ENCODE assay signal across 18 mouse cellular contexts in the genomic region with DNA sequence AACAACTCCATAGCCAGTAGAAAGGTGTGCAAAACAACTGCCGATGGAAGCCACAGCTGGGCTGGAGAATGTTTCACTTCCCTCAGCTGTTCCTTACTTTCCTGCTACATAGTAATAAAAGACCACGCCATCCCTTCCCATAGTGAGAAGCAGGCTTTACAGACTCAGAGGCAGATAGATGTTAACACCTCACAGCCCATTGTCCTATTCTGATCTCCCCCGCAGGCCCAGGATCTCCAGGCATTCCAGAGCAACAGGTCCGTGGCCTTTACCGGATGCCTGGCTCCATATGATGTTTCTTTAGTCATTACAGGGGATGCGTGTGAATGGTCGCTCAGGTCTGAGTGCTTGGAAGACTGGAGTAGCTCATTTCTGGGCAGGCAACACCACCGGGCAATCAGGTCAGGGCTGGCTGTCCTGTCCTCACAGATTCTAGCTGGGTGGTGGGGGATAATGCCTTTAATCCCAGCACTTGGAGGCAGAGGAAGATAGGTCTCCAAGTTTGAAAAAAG. TPM values are rescaled to one million over a fixed set of nuclear protein-coding genes. Genes with fewer than 3 reads are reported as not detected.
DNase-seq lines count a peak whose midpoint lies in the region; ATAC-seq and TF ChIP-seq lines count a peak whose summit lies in the region.
"Had no signal": no experiment of that assay in that cellular context is flagged by ENCODE, and none has a peak within 500 bp of the region (broad histone marks: within the 10 kb centered on the region; RNA-seq: fewer than 3 reads in every experiment).

No protein-coding gene starts in this region.

- H3K27me3 ChIP-seq in heart, embryonic 12.5 days (replicated peaks): no peaks in the 10 kb centered on the region
- no peaks in the 10 kb centered on the region for H3K27me3 ChIP-seq in embryonic facial prominence, embryonic 15.5 days
- no peaks in the 10 kb centered on the region for H3K27me3 ChIP-seq in hindbrain, embryonic 12.5 days

- H3K79me2 ChIP-seq in macrophage (ENCODE audit: inconsistent target): peaks cover 64% of the 10 kb centered on the region

- WGBS in heart, embryonic 12.5 days: 46% methylated on average over 8 of the region's 8 CpGs
- WGBS in embryonic facial prominence, embryonic 15.5 days: 52% methylated on average over 8 of the region's 8 CpGs
- 86% methylated on average over 8 of the region's 8 CpGs for WGBS in macrophage (ENCODE audit: missing documents)
- WGBS in hindbrain, embryonic 12.5 days: 68% methylated on average over 8 of the region's 8 CpGs

- peaks cover 34% of the 10 kb centered on the region for H3K4me1 ChIP-seq in heart, embryonic 12.5 days (replicated peaks)
- peaks cover 4 to 19% of the 10 kb centered on the region in 2 experiments; a peak in 3 of 4 replicates for H3K4me1 ChIP-seq in ES-E14 (ENCODE audit: control insufficient read depth in 2 of 2, insufficient read depth in 2 of 2, low read length in 2 of 2, poor library complexity in 1 of 2)
- H3K4me1 ChIP-seq in embryonic facial prominence, embryonic 15.5 days: peaks cover 6% of the 10 kb centered on the region
- H3K4me1 ChIP-seq in hindbrain, embryonic 12.5 days: 0 out of 2 replicates have a peak, but pooled peaks cover 2% of the 10 kb centered on the region

- H3K4me2 ChIP-seq in heart, embryonic 12.5 days: no peak overlapping the region
- H3K4me2 ChIP-seq in embryonic facial prominence, embryonic 15.5 days (replicated peaks): no peak overlapping the region
- H3K4me2 ChIP-seq in hindbrain, embryonic 12.5 days (replicated peaks): no peak overlapping the region
- H3K4me2 ChIP-seq: midbrain, embryonic 11.5 days had no signal

- peak overlapping the region; percentile 38 for H3K27ac ChIP-seq in heart, embryonic 12.5 days (ENCODE audit: poor library complexity, severe bottlenecking)
- H3K27ac ChIP-seq in ES-E14 (ENCODE audit: insufficient read depth, low read depth, low read length, poor library complexity, severe bottlenecking) (no peak overlapping the region), macrophage (peak overlapping the region; percentile 79; the same call in 1 of the 2 replicates)
- 0 out of 2 replicates have a peak overlapping the region, but pooled peaks have one; percentile 11 for H3K27ac ChIP-seq in embryonic facial prominence, embryonic 15.5 days (replicated peaks)
- no peak overlapping the region for H3K27ac ChIP-seq in hindbrain, embryonic 12.5 days

- no peak for DNase-seq in heart, postnatal 4 days
- no peak for DNase-seq in ES-E14 (ENCODE audit: low read depth, low spot score)
- DNase-seq in gastrocnemius, adult 8-10 months (ENCODE audit: low spot score in 2 of 2): no peak
- DNase-seq: adrenal gland, postnatal 25 days; cerebellum, adult 8-10 months; thymus, postnatal 36 days had no signal

- in situ Hi-C loops in ES-E14 (cut with MboI; ENCODE audit: low sequenced_read_pairs in 2 of 2, unreplicated experiment in 2 of 2): no loop called here

- H3K9ac ChIP-seq in heart, embryonic 12.5 days: no peak overlapping the region
- H3K9ac ChIP-seq in ES-E14 (ENCODE audit: insufficient read depth, low read depth, low read length, poor library complexity, severe bottlenecking): peak overlapping the region; percentile 26; the same call in 1 of the 2 replicates
- H3K9ac ChIP-seq in embryonic facial prominence, embryonic 15.5 days: no peak overlapping the region
- no peak overlapping the region for H3K9ac ChIP-seq in hindbrain, embryonic 12.5 days

- no peak overlapping the region for H3K4me3 ChIP-seq in heart, embryonic 12.5 days
- H3K4me3 ChIP-seq in ES-E14 (ENCODE audit: insufficient read depth in 1 of 2, low read depth in 1 of 2, low read length in 2 of 2, poor library complexity in 1 of 2, severe bottlenecking in 1 of 2) (no peak overlapping the region), macrophage (ENCODE audit: inconsistent target) (no peak overlapping the region)
- no peak overlapping the region for H3K4me3 ChIP-seq in embryonic facial prominence, embryonic 15.5 days (replicated peaks)
- no peak overlapping the region for H3K4me3 ChIP-seq in hindbrain, embryonic 12.5 days

- no peak for ATAC-seq in heart, embryonic 12.5 days (ENCODE audit: insufficient number of reproducible peaks, low FRiP score)
- ATAC-seq in embryonic facial prominence, embryonic 15.5 days (ENCODE audit: insufficient number of reproducible peaks, low FRiP score, low TSS enrichment, low read depth): no peak
- ATAC-seq in hindbrain, embryonic 12.5 days (ENCODE audit: low FRiP score): no peak
- ATAC-seq: forebrain, embryonic 14.5 days had no signal

- peaks cover 3% of the 10 kb centered on the region for H3K36me3 ChIP-seq in heart, embryonic 12.5 days
- no peaks in the 10 kb centered on the region for H3K36me3 ChIP-seq in ES-E14 (ENCODE audit: control insufficient read depth, insufficient read depth, low read length, poor library complexity, severe bottlenecking)
- H3K36me3 ChIP-seq in embryonic facial prominence, embryonic 15.5 days: no peaks in the 10 kb centered on the region
- H3K36me3 ChIP-seq in macrophage (ENCODE audit: inconsistent target): peaks cover 43% of the 10 kb centered on the region
- H3K36me3 ChIP-seq in hindbrain, embryonic 12.5 days: no peaks in the 10 kb centered on the region

- H3K9me3 ChIP-seq in heart, embryonic 12.5 days (replicated peaks): peaks cover 13% of the 10 kb centered on the region
- no peaks in the 10 kb centered on the region for H3K9me3 ChIP-seq in ES-E14 (ENCODE audit: control insufficient read depth, insufficient read depth, low read depth, low read length)
- H3K9me3 ChIP-seq in embryonic facial prominence, embryonic 15.5 days (replicated peaks): no peaks in the 10 kb centered on the region
- 0 out of 2 replicates have a peak, but pooled peaks cover 3% of the 10 kb centered on the region for H3K9me3 ChIP-seq in hindbrain, embryonic 12.5 days (replicated peaks)

TF ChIP-seq in ES-E14, 5 proteins besides CTCF, POLR2A, EP300 and RAD21 (continues in another document):
- TF ChIP-seq CHD2 (IDR thresholded peaks at IDR 0.05; ENCODE audit: low read depth, low read length) (no peak), HCFC1 (IDR thresholded peaks at IDR 0.05; ENCODE audit: borderline replicate concordance, insufficient read depth, low read length) (no peak), ZNF384 (IDR thresholded peaks at IDR 0.05; ENCODE audit: low read depth, low read length) (no peak), MAFK (IDR thresholded peaks at IDR 0.05; ENCODE audit: insufficient read depth, low read depth, low read length) (no peak)

RNA-seq across cellular contexts. Expression of a gene that starts 29.2 kb away (rescaled TPM):
- polyA plus RNA-seq in heart, embryonic 12.5 days (2016; fragmentation: Nextera tagmentation; extraction: Ambion mirVana): 0.87 and 1.1 TPM in 2 replicates
- total RNA-seq in heart, postnatal 4 days (2021): 10 to 100 TPM; 76.2 to 80.7 TPM
- 62.6 and 70.6 TPM in 2 replicates for total RNA-seq in ES-E14 (2012; rRNA removed)
- 0.95 and 1.1 TPM in 2 replicates for polyA plus RNA-seq in embryonic facial prominence, embryonic 15.5 days (2015; fragmentation: Nextera tagmentation; extraction: Ambion mirVana)
- total RNA-seq in macrophage (2018; cell fraction: chromatin; rRNA removed): 100 to 1,000 TPM in 25 of 26 experiments, 10 to 100 TPM in 1; 60.7 to 404 (median 167) TPM
- total RNA-seq in macrophage (2018; cell fraction: cytosol; rRNA removed): 10 to 100 TPM; 34.1 to 79.6 (median 45.1) TPM
- total RNA-seq in macrophage (2018; cell fraction: nucleus; rRNA removed): 100 to 1,000 TPM in 14 of 26 experiments, 10 to 100 TPM in 12; 68.7 to 260 (median 106) TPM
- polyA plus RNA-seq in macrophage (2018): 31.1 to 76.3 TPM (median 53.5 TPM) in 3 replicates
- 0.81 and 1.0 TPM in 2 replicates for polyA plus RNA-seq in hindbrain, embryonic 12.5 days (2016; fragmentation: Nextera tagmentation; extraction: Ambion mirVana)
- total RNA-seq in gastrocnemius, adult 8-10 months (2022): 10 to 100 TPM; 41.0 to 65.6 (median 53.0) TPM

RNA-seq across cellular contexts. Expression of a gene that starts 29.4 kb away (rescaled TPM):
- 7.0 and 7.9 TPM in 2 replicates for polyA plus RNA-seq in heart, embryonic 12.5 days (2016; fragmentation: Nextera tagmentation; extraction: Ambion mirVana)
- total RNA-seq in heart, postnatal 4 days (2021): 10 to 100 TPM in 1 of 2 experiments, 1 to 10 TPM in 1; 8.9 to 11.1 TPM
- total RNA-seq in ES-E14 (2012; rRNA removed): 12.6 and 22.0 TPM in 2 replicates
- 4.0 and 5.8 TPM in 2 replicates for polyA plus RNA-seq in embryonic facial prominence, embryonic 15.5 days (2015; fragmentation: Nextera tagmentation; extraction: Ambion mirVana)
- 100 to 1,000 TPM; 124 to 877 (median 414) TPM for total RNA-seq in macrophage (2018; cell fraction: chromatin; rRNA removed)
- total RNA-seq in macrophage (2018; cell fraction: cytosol; rRNA removed): 100 to 1,000 TPM in 6 of 26 experiments, 10 to 100 TPM in 20; 31.3 to 188 (median 58.0) TPM
- total RNA-seq in macrophage (2018; cell fraction: nucleus; rRNA removed): 100 to 1,000 TPM in 23 of 26 experiments, 10 to 100 TPM in 3; 76.4 to 499 (median 338) TPM
- polyA plus RNA-seq in macrophage (2018): 37.2 to 60.7 TPM (median 44.6 TPM) in 3 replicates
- polyA plus RNA-seq in hindbrain, embryonic 12.5 days (2016; fragmentation: Nextera tagmentation; extraction: Ambion mirVana): 3.2 and 3.4 TPM in 2 replicates
- total RNA-seq in gastrocnemius, adult 8-10 months (2022): 1 to 10 TPM; 3.3 to 7.4 (median 4.7) TPM

RNA-seq across cellular contexts. Expression of a gene that starts 43.9 kb away (rescaled TPM):
- polyA plus RNA-seq in heart, embryonic 12.5 days (2016; fragmentation: Nextera tagmentation; extraction: Ambion mirVana): 30.3 and 32.7 TPM in 2 replicates
- 10 to 100 TPM; 13.6 to 18.6 TPM for total RNA-seq in heart, postnatal 4 days (2021)
- total RNA-seq in ES-E14 (2012; rRNA removed): 13.2 and 13.9 TPM in 2 replicates
- polyA plus RNA-seq in embryonic facial prominence, embryonic 15.5 days (2015; fragmentation: Nextera tagmentation; extraction: Ambion mirVana): 43.4 and 47.8 TPM in 2 replicates
- 10 to 100 TPM in 4 of 26 experiments, 1 to 10 TPM in 22; 2.6 to 11.8 (median 7.7) TPM for total RNA-seq in macrophage (2018; cell fraction: chromatin; rRNA removed)
- 10 to 100 TPM in 23 of 26 experiments, 1 to 10 TPM in 3; 7.6 to 18.9 (median 14.0) TPM for total RNA-seq in macrophage (2018; cell fraction: cytosol; rRNA removed)
- total RNA-seq in macrophage (2018; cell fraction: nucleus; rRNA removed): 10 to 100 TPM in 17 of 26 experiments, 1 to 10 TPM in 9; 4.2 to 18.9 (median 11.0) TPM
- 9.9 to 17.1 TPM (median 13.7 TPM) in 3 replicates for polyA plus RNA-seq in macrophage (2018)
- 62.7 and 63.1 TPM in 2 replicates for polyA plus RNA-seq in hindbrain, embryonic 12.5 days (2016; fragmentation: Nextera tagmentation; extraction: Ambion mirVana)
- 1 to 10 TPM; 5.3 to 7.3 (median 6.2) TPM for total RNA-seq in gastrocnemius, adult 8-10 months (2022)

RNA-seq across cellular contexts. Expression of a gene that starts 52.0 kb away (rescaled TPM):
- 0.46 TPM in 1 of 2 replicates, not detected in the other for polyA plus RNA-seq in heart, embryonic 12.5 days (2016; fragmentation: Nextera tagmentation; extraction: Ambion mirVana)
- total RNA-seq in heart, postnatal 4 days (2021): not detected
- total RNA-seq in ES-E14 (2012; rRNA removed): 1.8 and 2.3 TPM in 2 replicates
- polyA plus RNA-seq in embryonic facial prominence, embryonic 15.5 days (2015; fragmentation: Nextera tagmentation; extraction: Ambion mirVana): 0.24 TPM in 1 of 2 replicates, not detected in the other
- 10 to 100 TPM in 1 of 26 experiments, 1 to 10 TPM in 1, not detected in 24; 1.4 to 12.2 TPM for total RNA-seq in macrophage (2018; cell fraction: chromatin; rRNA removed)
- not detected for total RNA-seq in macrophage (2018; cell fraction: cytosol; rRNA removed)
- total RNA-seq in macrophage (2018; cell fraction: nucleus; rRNA removed): 1 to 10 TPM in 5 of 26 experiments, not detected in 21; 2.2 to 5.5 (median 3.4) TPM
- not detected in 3 replicates for polyA plus RNA-seq in macrophage (2018)
- polyA plus RNA-seq in hindbrain, embryonic 12.5 days (2016; fragmentation: Nextera tagmentation; extraction: Ambion mirVana): 0.49 and 0.99 TPM in 2 replicates
- total RNA-seq in gastrocnemius, adult 8-10 months (2022): not detected
- total RNA-seq: adrenal gland, postnatal 25 days; layer of hippocampus, adult 8-10 months; left cerebral cortex, postnatal 36 days had no signal
- polyA plus RNA-seq: CD4-positive, CD25-positive, alpha-beta regulatory T cell, adult 4 months; embryonic facial prominence, embryonic 11.5 days; gonadal fat pad, adult 2 months; lung, embryonic 16.5 days had no signal

Comparison
In these comparisons a context has a peak if more than half of its experiments do, and no peak if none do; other contexts are left out.
1. H3K27ac ChIP-seq: peak in heart, embryonic 12.5 days (single experiment), embryonic facial prominence, embryonic 15.5 days (single experiment) and macrophage (single experiment); none in ES-E14 (single experiment) and hindbrain, embryonic 12.5 days (single experiment).
2. RNA of a gene that starts 29.2 kb away (polyA plus RNA-seq): 31.1 to 76.3 TPM in macrophage; 0.95 to 1.1 TPM in embryonic facial prominence, embryonic 15.5 days, 0.87 to 1.1 TPM in heart, embryonic 12.5 days and 0.81 to 1.0 TPM in hindbrain, embryonic 12.5 days; every median in the first group is over 10 times any median in the second.